Mouse (Mus musculus) spleen, adult 2 months (tissue): ENCODE data around the gene Slc27a5.
A peak's percentile ranks its signal among the peaks of the same experiment; 100 is the strongest.

Experiments
- CTCF ChIP-seq: fragments of 200-500 bp; IDR thresholded peaks from 2 replicates; pipeline ENCODE4 v1.5.1; 2011; ENCODE audit warnings: mild to moderate bottlenecking, inconsistent platforms; ENCODE audit not compliant: insufficient read depth, insufficient read length, insufficient replicate concordance; ENCODE audit errors: extremely low read depth
- POLR2A ChIP-seq: fragments of 200-500 bp; IDR thresholded peaks from 2 replicates; pipeline ENCODE4 v1.6.1; 2011; ENCODE audit warnings: low read depth, low read length, inconsistent platforms

GRCm38 (mm10) chr7:13023928-13024731, 26.1 kb upstream of the Slc27a5 start:
- peak; percentile 84 for TF ChIP-seq POLR2A
- TF ChIP-seq CTCF: no peak
